Mouse (Mus musculus): ENCODE data around the gene Casc4.
"Not testable (repeated sequence)": the region's sequence is repeated elsewhere in the genome, so short reads cannot be mapped to it uniquely, and the experiment has no call there.

The Casc4 gene

DNA sequence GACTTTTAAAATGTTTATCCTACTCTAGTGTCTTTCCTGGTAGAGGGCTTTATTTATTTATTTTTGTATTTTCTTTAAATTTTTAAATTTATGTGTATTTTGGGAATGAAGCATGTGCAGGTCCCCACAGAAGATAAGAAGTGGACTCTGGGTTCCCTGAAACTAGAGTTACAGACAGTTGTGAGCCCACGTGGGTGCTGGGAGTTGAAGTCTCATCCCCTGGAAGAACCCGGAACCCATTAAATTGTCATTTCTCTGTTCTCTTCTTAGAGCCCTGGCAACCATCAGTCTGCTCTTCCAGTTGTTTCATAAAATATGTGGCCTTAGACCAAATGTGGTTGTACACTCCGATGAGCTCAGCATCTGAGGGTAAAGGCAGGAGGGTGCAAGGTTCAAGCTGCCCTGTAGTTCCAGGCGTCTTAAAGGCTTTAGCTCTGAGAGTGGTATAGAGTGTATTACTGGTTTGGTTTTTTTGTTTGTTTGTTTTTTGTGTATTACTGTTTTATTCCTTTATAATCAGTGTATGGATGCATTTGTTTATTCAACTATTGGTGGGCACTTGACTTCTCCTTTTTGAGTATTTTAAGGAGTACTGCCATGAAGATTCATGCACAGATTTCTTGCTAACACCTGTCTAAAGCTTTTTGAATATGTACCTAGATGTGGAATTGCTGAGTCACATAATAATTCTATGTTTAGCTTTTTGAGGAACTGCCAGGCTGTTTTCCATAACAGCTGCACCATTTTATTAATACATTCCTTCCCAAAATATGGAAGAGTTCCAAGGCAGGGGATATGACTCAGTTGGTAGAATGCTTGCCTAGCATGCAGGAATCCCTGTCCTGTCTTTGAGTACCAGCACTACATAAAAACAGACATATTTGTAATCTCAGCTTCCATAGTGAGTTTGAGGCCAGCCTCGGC, 49.5 kb downstream of the Casc4 start:
- no peak for DNase-seq

DNA sequence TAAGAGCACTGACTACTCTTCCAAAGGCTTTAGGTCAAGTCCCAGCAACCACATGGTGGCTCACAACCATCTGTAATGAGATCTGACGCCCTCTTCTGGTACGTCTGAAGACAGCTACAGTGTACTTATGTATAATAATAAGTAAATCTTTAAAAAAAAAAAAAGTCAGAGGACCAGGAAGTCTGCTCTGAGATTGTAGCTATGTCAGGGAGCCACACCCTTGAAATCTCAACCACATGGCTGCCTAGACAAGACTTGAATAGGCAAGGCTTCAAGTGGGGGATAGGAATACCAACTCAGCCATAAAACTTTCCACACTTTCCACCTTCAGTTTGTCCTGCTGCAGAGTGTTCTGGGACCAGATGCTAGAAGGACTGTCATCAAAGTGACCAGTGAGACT, 70.9 kb downstream of the Casc4 start:
- not testable (repeated sequence) for DNase-seq

DNA sequence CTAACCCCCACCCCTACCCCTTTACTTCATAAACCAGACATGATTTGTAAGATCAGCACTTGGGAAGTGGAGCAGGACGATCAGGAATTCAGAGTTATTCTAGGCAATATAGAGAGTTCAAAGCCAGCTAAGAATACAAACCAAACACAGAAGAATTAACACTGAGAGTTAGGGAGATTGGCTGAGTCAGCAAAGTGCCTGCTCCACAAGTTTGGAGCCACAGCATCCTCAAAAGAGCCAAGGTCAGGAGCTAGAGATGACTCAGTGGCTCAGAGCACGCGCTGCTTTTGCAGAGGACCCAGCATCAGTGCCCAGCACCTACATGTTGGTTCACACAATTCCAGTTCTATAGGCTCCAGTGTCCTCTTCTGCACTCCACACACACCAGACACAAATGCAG, 76.6 kb downstream of the Casc4 start:
- no peak for DNase-seq

DNA sequence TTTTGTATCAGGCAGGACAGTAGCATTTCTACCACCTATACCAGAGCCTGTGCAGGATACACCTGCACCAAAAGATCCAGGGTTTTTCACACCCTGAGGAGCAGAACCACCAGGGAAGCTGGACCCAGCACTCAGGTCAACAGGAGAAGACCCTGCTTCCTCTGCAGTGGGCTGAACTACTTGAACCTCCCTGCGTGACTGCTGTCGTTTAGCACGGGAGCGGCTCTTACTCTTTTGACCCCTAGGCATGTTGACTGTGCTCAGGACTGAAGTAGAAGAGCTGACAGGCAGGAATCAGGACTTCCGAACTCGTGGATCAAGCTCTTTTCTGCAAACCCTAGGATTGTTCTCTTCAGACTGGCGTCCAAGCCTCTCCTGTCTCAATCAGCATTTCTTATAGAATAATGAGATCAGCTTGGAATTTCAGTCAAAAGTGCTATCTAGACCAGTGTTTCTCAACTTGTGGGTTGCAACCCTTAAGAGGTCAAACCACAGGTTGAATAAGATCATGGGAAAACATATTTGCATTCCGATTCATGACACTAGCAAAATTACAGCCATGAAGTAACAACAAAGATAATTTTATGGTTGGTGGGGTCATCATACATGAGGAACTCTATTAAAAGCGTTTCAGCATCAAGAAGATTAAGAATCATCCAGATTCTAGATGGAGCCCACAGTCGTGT, 88.3 kb downstream of the Casc4 start:
- peak; percentile 15 for DNase-seq

DNA sequence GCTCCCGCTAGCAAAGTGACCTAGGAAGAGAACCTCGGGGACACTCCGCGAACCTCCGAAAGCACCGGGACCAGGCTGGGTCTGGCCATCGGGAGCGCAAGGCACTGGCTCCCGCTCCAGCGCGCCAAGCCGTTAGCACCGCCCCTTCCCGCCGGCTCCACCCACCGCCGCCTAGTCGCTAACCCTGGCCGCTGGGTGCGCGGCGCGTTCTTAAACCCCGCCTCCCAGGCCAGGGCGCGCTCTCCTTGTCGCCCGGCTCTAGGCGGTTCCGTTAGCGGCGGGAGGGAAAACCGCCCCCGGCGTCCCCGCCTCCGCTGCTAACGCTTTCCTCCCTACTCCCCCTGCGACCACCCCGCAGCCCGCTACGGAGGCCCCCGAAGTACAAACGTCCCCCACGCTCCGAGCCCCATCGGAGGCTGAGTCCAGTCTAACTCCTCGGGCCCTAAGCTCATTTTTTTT, 89.0 kb downstream of the Casc4 start, which contains the start of the genes Ctdspl2 and Mageb3:
TSS of gene Ctdspl2 (plus strand) at position 237 of the 459 bp plus-strand sequence.
TSS of gene Mageb3 (minus strand) at position 328 of the 459 bp plus-strand sequence.
- DNase-seq: peak; percentile 97

DNA sequence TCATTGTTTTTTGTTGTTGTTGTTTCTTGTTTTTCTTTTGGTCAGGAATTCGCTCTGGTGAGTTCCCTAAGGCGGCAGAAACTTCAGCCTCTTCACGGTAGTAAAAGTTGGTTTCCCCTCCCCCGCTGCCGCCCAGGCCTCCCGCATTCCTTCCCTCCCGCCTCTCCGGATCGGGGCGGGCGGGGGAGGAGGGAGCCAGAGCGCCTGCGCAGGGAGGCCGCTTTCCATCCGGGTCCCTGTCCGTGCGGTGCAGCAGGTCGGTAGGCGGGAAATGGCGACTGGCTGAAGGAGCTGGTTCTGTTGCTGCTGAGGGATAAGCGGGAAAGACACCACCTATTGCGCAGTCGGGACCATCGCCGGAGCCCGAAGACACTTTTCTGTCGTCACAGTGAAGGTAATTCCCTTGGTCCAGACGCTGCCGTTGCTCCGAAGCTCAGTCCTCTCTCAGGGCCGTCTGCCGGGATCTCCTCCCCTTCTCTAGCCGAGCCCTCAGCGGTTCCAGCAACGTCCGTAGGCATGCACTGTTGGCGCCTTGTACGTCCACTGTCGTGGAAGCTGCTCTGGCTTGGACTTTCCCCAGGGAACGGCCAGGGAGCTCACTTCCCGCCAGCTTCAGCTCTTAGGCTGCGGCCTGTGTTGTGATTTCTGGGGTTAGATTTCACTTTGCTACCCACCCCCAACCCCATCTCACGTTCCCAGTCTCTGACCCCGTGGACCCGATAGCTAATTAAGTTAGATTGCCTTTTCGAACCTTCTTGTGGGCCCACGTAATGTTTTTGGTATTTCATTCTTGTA, 89.7 kb downstream of the Casc4 start:
- peak; percentile 96 for DNase-seq

DNA sequence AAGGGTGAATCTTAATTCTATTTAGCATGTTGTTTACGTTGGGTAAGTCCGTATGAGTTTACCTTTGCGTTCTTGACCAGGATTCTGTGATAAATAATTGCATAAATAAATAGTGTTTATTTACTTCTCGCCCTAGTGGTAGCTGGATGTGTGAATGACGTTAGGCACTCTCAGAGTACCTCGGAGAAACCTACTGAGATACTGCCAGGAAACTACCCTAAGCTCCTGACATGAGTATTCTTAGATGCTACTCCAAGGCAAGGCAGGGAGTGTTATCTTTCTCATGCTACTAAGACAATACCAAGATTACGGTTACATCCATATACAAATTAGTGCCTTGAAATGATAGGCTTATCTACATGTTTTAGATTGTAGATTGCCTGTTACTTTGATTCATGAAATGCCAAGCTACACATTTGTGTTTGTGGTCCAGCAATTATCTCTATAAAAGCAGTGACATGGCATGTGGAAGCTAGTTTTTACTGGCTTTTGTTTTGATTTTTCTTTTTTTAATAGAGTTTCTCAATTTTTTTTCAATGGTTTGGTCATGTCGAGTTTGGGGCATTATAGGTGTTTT, 90.5 kb downstream of the Casc4 start:
- no peak for DNase-seq

Measured in kidney, adult 9 months (tissue).